ENCODE assay signal across 10 mouse cellular contexts in the genomic region with DNA sequence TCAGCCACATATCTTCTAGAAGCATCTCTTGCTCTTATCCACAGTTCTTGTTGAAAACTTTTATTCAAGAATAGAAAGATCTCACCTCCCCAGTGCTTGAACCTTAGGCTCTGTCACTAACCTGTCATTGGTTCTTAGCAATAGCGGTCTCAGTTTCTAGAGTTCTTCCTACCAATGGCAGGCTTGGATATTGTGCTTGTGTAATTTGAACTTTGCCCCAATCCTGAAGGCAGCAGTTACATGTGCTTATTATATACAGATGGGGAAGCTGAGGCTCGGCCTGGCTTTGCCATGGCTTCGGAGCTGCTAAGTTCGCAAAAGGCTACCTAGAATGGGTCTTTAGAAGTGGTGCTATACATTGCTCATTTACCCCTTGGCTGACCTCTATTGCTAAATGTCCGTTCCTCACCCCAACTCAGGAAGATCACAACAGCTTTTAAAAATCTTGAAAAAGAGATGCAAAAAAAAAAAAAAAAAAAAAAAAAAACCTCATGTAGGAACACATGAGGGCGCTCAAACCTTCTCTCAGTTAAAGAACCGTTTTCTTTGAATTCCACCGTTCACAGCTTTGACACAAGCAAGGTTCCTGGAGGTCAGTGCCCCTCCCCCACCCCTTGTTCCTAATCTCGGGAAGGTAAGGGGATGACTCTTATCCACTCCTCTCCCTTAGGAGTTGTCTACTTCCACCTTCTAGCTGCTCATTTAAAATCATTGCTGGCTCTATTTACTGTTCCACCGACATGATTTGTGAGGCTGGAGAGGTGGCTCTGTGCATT. TPM values are rescaled to one million over a fixed set of nuclear protein-coding genes. Genes with fewer than 3 reads are reported as not detected.
DNase-seq lines count a peak whose midpoint lies in the region; ATAC-seq and TF ChIP-seq lines count a peak whose summit lies in the region.
"Had no signal": no experiment of that assay in that cellular context is flagged by ENCODE, and none has a peak within 500 bp of the region (broad histone marks: within the 10 kb centered on the region; RNA-seq: fewer than 3 reads in every experiment).

No protein-coding gene starts in this region.

- no peak for TF ChIP-seq POLR2A in MEL (IDR thresholded peaks at IDR 0.05; ENCODE audit: control insufficient read depth in 1 of 2, insufficient read depth in 1 of 2, low read depth in 1 of 2, low read length in 2 of 2, poor library complexity in 1 of 2)

- ATAC-seq in kidney, postnatal 0 days (replicated peaks; ENCODE audit: low FRiP score, low read depth): no peak
- ATAC-seq in kidney, embryonic 15.5 days (replicated peaks; ENCODE audit: low FRiP score): no peak

- no peak overlapping the region for H3K4me2 ChIP-seq in kidney, postnatal 0 days (ENCODE audit: low read length)
- H3K4me2 ChIP-seq in kidney, embryonic 15.5 days: no peak overlapping the region
- H3K4me2 ChIP-seq: embryonic facial prominence, embryonic 12.5 days; lung, embryonic 15.5 days had no signal

- peak; percentile 51; the same call in 1 of the 2 replicates for TF ChIP-seq CTCF in kidney, postnatal 0 days (IDR thresholded peaks at IDR 0.05; ENCODE audit: low read depth)
- TF ChIP-seq CTCF in MEL (IDR thresholded peaks at IDR 0.05 in 2 of 3, conservative IDR thresholded peaks at IDR 0.05 in 1 of 3; ENCODE audit: control insufficient read depth in 1 of 3, insufficient read depth in 1 of 3, low read depth in 2 of 3, low read length in 3 of 3, poor library complexity in 1 of 3, severe bottlenecking in 1 of 3): no peak; a peak in 1 of 6 replicates

- no peak overlapping the region for H3K9ac ChIP-seq in kidney, postnatal 0 days (ENCODE audit: low read depth, low read length)
- no peak overlapping the region for H3K9ac ChIP-seq in kidney, embryonic 15.5 days
- H3K9ac ChIP-seq in MEL (ENCODE audit: control insufficient read depth, low read depth, low read length, poor library complexity, severe bottlenecking): no peak overlapping the region
- H3K9ac ChIP-seq: embryonic facial prominence, embryonic 12.5 days; lung, embryonic 15.5 days had no signal

- H3K4me3 ChIP-seq in kidney, postnatal 0 days (replicated peaks; ENCODE audit: low read depth, low read length): no peak overlapping the region
- no peak overlapping the region for H3K4me3 ChIP-seq in kidney, embryonic 15.5 days (replicated peaks)
- no peak overlapping the region for H3K4me3 ChIP-seq in MEL (ENCODE audit: control insufficient read depth in 1 of 2, insufficient read depth in 1 of 2, low read depth in 2 of 2, low read length in 2 of 2)
- H3K4me3 ChIP-seq: embryonic facial prominence, embryonic 12.5 days; lung, embryonic 15.5 days had no signal

- no peak for TF ChIP-seq EP300 in MEL (IDR thresholded peaks at IDR 0.05; ENCODE audit: low read depth in 1 of 2, low read length in 2 of 2)

- no peak overlapping the region for H3K27ac ChIP-seq in kidney, postnatal 0 days
- no peak overlapping the region for H3K27ac ChIP-seq in kidney, embryonic 15.5 days
- H3K27ac ChIP-seq in MEL (ENCODE audit: control insufficient read depth, low read depth, low read length): no peak overlapping the region
- H3K27ac ChIP-seq: embryonic facial prominence, embryonic 12.5 days; lung, embryonic 15.5 days had no signal

- no peaks in the 10 kb centered on the region for H3K36me3 ChIP-seq in kidney, postnatal 0 days (ENCODE audit: insufficient read depth, low read length)
- no peaks in the 10 kb centered on the region for H3K36me3 ChIP-seq in kidney, embryonic 15.5 days
- no peaks in the 10 kb centered on the region for H3K36me3 ChIP-seq in MEL (ENCODE audit: control insufficient read depth in 1 of 2, insufficient read depth in 2 of 2, low read length in 2 of 2)
- H3K36me3 ChIP-seq: embryonic facial prominence, embryonic 12.5 days; lung, embryonic 15.5 days had no signal

- peak; percentile 48 for DNase-seq in kidney, postnatal 0 days (ENCODE audit: low spot score)
- DNase-seq in CD4-positive helper T cell, adult 2 months (ENCODE audit: low read depth, low spot score): peak; percentile 49
- DNase-seq in MEL (ENCODE audit: low read depth, low spot score): no peak
- peak; percentile 69 for DNase-seq in induced T-regulatory cell, adult 2 months (ENCODE audit: low read depth)
- DNase-seq in gastrocnemius, postnatal 36 days: no peak
- DNase-seq in lung, adult 18-20 months: no peak
- DNase-seq: kidney, postnatal 4 days had no signal

- H3K79me2 ChIP-seq in MEL (ENCODE audit: control insufficient read depth, insufficient read depth, low read length, poor library complexity): no peaks in the 10 kb centered on the region

- intact Hi-C loops in gastrocnemius, postnatal 36 days (cut with DNase I): no loop called here

- H3K9me3 ChIP-seq in kidney, postnatal 0 days (replicated peaks; ENCODE audit: low read length): no peaks in the 10 kb centered on the region
- no peaks in the 10 kb centered on the region for H3K9me3 ChIP-seq in kidney, embryonic 15.5 days (replicated peaks)
- H3K9me3 ChIP-seq in MEL (replicated peaks; ENCODE audit: insufficient read depth, low read length): no peaks in the 10 kb centered on the region
- H3K9me3 ChIP-seq: embryonic facial prominence, embryonic 12.5 days; lung, embryonic 15.5 days had no signal

- no peaks in the 10 kb centered on the region for H3K4me1 ChIP-seq in kidney, postnatal 0 days (replicated peaks; ENCODE audit: insufficient read depth, low read length)
- no peaks in the 10 kb centered on the region for H3K4me1 ChIP-seq in kidney, embryonic 15.5 days
- H3K4me1 ChIP-seq in MEL (ENCODE audit: control insufficient read depth in 1 of 2, insufficient read depth in 2 of 2, low read length in 2 of 2): no peaks in the 10 kb centered on the region
- H3K4me1 ChIP-seq: embryonic facial prominence, embryonic 12.5 days; lung, embryonic 15.5 days had no signal

- WGBS in kidney, postnatal 0 days: 49% methylated on average over 10 of the region's 10 CpGs
- WGBS in kidney, embryonic 15.5 days: 51% methylated on average over 10 of the region's 10 CpGs

- peak; percentile 2; the same call in 1 of the 2 replicates for TF ChIP-seq RAD21 in MEL (IDR thresholded peaks at IDR 0.05; ENCODE audit: low read depth, low read length)

- no peaks in the 10 kb centered on the region for H3K27me3 ChIP-seq in kidney, postnatal 0 days (ENCODE audit: insufficient read depth, low read length)
- no peaks in the 10 kb centered on the region for H3K27me3 ChIP-seq in kidney, embryonic 15.5 days
- H3K27me3 ChIP-seq in MEL (ENCODE audit: control insufficient read depth in 1 of 2, insufficient read depth in 2 of 2, low read length in 2 of 2): no peaks in the 10 kb centered on the region
- H3K27me3 ChIP-seq: embryonic facial prominence, embryonic 12.5 days; lung, embryonic 15.5 days had no signal

TF ChIP-seq in MEL, 35 proteins besides CTCF, POLR2A, EP300 and RAD21:
- TF ChIP-seq MAX (IDR thresholded peaks at IDR 0.05; ENCODE audit: low read length): no peak
- TF ChIP-seq ZNF384 (IDR thresholded peaks at IDR 0.05; ENCODE audit: low read depth, low read length): peak; percentile 78

RNA-seq across cellular contexts. Expression of a gene that starts 18.9 kb away (rescaled TPM):
- 0.93 and 1.0 TPM in 2 replicates for polyA plus RNA-seq in kidney, postnatal 0 days (2015; fragmentation: Nextera tagmentation; extraction: Ambion mirVana)
- 1.4 and 1.5 TPM in 2 replicates for polyA plus RNA-seq in kidney, embryonic 15.5 days (2015; fragmentation: Nextera tagmentation; extraction: Ambion mirVana)
- total RNA-seq in MEL (2012; rRNA removed): not detected in 2 replicates
- polyA plus RNA-seq in MEL (2012; ENCODE audit: insufficient read depth in 1 of 2, insufficient read length in 2 of 2, low read depth in 1 of 2, low replicate concordance in 2 of 2, missing spikeins in 1 of 2): not detected
- under 1 TPM; 0.22 to 0.26 TPM for total RNA-seq in gastrocnemius, postnatal 36 days (2021)

RNA-seq across cellular contexts. Expression of a gene that starts 37.7 kb away (rescaled TPM):
- 74.2 and 84.0 TPM in 2 replicates for polyA plus RNA-seq in kidney, postnatal 0 days (2015; fragmentation: Nextera tagmentation; extraction: Ambion mirVana)
- 81.2 and 84.2 TPM in 2 replicates for polyA plus RNA-seq in kidney, embryonic 15.5 days (2015; fragmentation: Nextera tagmentation; extraction: Ambion mirVana)
- total RNA-seq in MEL (2012; rRNA removed): not detected in 2 replicates
- not detected for polyA plus RNA-seq in MEL (2012; ENCODE audit: insufficient read depth in 1 of 2, insufficient read length in 2 of 2, low read depth in 1 of 2, low replicate concordance in 2 of 2, missing spikeins in 1 of 2)
- 1 to 10 TPM; 6.1 to 8.1 TPM for total RNA-seq in gastrocnemius, postnatal 36 days (2021)

Comparison
In these comparisons a context has a peak if more than half of its experiments do, and no peak if none do; other contexts are left out.
1. DNase-seq: peak in kidney, postnatal 0 days (single experiment), CD4-positive helper T cell, adult 2 months (single experiment) and induced T-regulatory cell, adult 2 months (single experiment); none in MEL (single experiment), gastrocnemius, postnatal 36 days (0 of 2) and lung, adult 18-20 months (0 of 2).
2. RNA of a gene that starts 37.7 kb away (polyA plus RNA-seq): 81.2 to 84.2 TPM in kidney, embryonic 15.5 days and 74.2 to 84.0 TPM in kidney, postnatal 0 days; not detected in MEL; every median in the first group is over 10 times any median in the second.